Mouse (Mus musculus) lung, postnatal 25 days (tissue): ENCODE data around the gene Klc1.

Experiments used
- DNase-seq: peaks from one replicate; pipeline ENCODE4 v3.0.0; 2022; ENCODE audit warnings: low spot score

The Klc1 gene

DNA sequence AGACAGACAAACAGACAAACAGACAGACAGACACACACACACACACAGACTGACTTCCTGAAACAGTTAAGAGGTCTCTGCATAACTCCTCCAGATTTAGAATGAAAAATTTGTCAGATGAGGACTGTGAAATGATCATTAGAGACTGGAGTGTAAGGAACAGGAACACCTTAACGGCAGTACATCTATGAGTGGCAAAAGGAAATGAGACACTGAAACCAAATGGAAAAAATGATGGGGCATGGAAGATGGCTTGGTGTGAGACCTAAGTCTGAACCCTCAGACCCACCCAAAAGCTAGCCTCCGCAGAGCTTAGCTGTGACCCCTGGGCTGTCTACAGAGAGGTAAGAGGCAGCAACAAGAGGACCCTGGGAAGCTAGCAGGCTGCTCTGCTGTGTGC, 96.8 kb downstream of the Klc1 start:
- DNase-seq = no peak
